Mouse (Mus musculus): ENCODE measurements around the gene Crispld2.

Gene Crispld2

DNA sequence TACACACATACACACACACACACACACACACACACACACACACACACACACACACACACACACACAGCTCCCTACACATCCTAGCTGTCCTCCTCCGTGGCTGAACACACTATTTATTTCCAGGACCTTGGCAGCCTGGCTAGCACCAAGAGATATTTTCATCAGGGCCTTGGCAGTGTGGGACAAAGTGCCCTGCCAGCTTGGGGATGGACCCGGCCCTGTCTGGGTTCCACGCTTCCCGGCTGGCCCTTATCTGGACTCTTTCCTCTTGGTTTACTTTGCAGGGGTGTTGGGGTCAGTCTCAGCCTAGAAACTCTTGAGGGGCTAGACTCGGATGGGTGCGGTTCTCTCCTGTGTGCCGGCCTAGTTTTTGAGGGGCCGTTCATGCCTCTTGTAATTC, 8.2 kb downstream of the Crispld2 start:
- in situ Hi-C loops (cut with MboI): no loop called here

DNA sequence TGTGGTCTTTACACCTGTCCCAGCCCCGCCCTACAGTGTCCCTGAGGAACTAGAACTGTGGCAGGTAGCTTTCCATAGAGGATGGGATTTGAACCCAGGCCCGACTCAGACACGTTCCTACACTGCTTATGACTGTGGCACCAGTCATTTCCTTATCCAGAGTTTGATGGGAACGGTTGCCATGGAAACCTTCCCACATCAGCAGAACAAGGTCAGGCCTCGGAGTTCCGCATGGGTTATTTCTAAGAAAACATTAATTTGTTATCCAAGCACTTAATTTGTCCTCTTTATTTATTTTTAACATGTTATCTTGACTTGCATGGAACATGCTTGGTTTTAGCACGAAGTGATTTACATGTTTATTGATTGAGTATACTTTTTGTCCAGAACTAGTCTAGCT, 9.5 kb downstream of the Crispld2 start:
- in situ Hi-C loops (cut with MboI): no loop called here

GRCm38 (mm10) chr8:120002348-120002747, 10.1 kb downstream of the Crispld2 start:
- in situ Hi-C loops (cut with MboI): no loop called here

DNA sequence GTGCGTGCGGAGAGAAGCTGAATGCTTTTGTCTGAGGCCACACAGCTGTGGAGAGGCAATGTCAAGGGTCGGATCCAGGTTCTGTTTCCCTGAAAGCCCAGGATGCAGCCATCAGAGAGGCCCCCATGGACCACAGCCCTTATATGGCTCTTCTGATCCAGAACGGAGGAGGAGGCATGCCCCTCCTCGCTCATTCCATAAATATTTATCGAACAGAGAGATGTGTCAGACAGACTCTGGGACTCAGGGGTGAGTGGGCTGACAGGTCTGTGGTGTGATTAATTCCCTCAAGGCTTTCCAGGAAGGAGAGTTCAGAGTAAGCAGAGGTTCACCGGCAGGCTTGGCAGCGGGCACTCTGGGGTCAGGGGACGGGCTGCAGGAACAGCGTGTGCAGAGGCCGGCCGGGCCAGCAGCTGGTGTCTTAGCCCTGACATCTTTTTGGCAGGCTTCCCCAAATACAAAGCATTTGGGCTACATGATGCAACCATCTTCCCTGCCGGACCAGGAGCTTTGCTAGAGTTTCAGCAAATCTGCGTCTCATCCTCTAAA, 12.0 kb downstream of the Crispld2 start:
- in situ Hi-C loops (cut with MboI): no loop called here

DNA sequence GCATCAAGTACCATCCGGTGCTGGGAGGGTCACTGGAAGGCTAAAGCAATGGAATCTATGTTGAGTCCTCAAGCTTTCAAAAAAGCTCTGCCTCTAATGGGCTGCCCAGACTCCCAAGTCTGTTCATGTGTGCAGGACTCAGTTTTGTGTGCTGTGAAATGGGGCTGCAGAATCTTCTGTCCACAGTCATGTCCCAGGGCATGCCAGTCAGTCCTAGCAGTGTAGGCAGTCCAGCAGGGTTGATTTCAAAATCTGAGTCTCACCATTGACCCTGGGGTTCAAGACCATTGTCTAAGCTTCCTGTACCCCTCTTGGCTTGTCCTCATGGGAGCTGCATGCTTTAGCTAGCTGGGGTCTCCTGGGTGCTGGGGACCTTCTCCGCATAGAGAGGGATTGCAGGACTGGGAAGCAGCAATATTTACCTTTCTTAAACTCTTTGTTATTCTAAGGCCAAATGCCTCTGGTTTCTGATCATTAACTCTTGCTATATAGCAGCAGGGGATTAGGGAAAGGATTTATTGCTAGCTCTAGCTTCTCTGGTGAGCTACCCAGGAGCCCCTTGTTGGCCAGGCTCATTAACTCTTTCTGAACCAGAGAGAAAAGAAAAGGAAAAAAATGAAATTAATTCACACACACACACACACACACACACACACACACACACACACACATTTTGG, 12.6 kb downstream of the Crispld2 start:
- in situ Hi-C loops (cut with MboI): no loop called here

DNA sequence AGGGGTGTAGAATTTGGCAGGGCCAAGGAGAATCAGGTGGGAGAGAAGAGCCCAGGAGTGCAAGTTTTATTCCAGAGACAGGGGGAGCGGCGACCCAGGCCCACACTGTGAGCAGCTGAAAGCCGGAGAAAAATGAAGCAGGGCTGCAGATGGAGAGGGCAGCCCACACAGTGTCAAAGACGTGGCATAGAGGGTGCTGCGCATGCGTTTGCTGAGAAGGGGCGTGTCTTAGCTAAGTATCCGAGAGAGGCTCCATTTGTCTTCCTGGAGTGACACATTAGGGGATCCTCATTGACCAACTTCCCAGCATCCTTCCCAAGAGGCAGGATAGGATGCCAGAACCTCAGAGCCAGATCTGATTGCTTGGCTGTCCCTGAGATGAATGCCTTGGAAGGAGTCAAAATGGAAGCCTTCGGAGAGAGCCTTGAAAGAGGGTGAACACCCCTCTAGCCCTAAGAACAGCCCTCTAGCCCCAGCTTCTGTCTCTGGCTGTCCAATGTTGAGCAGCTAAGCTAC, 14.5 kb downstream of the Crispld2 start:
- in situ Hi-C loops (cut with MboI): no loop called here

DNA sequence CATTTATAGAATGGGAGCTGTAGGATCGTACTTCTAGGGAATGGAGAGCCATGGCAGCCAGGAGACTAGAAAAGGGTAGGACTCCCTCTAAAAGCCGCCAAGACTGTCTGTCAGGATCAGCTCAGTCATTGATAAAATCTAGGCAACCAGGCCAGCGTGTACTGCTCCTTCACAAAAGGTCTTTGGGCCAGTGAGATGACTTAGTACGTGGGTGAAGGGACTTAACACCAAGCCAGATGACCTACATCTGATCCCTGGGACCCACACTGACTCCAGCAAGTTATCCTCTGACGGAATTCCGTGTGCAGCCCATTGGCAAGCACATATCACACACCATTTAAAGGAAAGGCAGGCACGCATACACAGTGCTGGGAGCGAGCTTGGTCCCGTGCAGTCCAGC, 14.9 kb downstream of the Crispld2 start:
- in situ Hi-C loops (cut with MboI): no loop called here

- in situ Hi-C loops (cut with MboI): no loop called here
Measured at GRCm38 (mm10) chr8:120009284-120009683, 17.0 kb downstream of the Crispld2 start.

DNA sequence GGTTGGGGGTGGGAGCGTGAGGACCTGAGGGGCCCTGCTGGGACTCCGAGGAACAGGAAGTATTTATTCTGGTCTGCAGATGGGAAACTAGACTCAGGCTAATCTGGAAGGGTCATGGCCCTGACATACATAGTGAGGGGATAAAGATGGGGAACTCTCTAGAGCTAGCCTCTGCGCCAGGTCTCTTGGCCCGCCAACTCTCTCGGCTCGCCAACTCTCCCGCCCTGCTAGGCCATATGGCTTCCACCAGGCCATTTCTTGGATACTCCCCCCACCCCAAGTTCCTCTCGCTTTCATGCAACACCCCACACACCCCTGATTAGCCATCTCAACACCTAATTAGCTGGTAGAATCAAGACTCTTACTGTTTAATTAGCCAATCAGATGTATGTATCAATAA, 20.3 kb downstream of the Crispld2 start:
- in situ Hi-C loops (cut with MboI): no loop called here

DNA sequence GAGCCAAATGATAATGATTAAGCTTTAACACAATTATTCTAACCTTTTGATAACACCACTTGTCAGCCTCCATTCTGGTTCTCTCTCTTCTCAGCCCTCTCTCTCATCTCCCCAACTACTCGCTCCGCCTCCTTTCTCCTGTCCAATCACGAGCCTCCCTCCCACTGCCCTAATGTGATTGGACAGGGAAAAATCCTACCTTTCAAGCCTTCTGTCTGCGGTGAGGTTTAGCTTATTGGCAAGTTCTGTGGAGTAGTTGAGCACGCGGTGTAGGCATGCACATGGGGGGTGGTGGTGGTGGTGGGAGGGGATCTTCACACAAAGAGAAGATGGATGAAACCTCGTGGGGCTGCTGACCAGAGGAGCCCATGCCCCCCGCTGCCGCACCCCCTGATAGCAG, 20.7 kb downstream of the Crispld2 start:
- in situ Hi-C loops (cut with MboI): no loop called here

DNA sequence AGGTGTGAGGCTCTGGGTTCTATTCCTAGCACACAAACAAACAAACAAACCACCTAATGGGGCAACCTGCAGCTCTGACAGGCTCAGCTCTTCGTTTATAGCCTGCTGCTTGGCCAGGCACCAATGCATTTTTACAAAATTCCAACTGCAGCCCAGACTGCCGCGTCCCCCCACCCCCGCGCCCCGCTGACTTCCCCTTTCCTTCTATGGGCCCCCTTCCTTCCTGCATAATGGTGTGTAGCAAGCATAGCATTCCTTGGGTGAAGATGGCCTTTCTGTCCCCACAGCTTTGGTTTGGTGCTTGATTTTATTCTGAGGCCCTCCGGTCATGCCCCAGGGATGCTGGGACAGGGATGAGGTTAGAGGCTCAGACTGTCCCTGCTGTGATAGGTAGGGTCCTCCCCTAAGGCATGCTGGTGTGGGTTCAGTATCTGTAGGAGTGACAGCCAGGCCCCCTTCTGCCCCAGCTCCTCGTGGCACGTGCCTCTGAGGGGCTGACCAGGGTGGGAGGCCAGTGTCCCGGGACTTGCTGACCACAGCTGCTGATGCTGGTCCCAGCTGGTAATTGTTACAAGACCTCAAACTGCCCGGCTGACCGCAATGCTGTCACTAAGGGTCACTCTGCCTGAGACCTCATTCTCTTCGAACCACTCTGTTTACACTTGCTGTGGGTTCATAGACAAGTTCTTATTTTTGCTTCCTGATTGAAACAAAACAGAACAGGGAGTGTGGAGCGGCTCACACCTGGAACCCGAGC, 22.2 kb downstream of the Crispld2 start:
- in situ Hi-C loops (cut with MboI): no loop called here

DNA sequence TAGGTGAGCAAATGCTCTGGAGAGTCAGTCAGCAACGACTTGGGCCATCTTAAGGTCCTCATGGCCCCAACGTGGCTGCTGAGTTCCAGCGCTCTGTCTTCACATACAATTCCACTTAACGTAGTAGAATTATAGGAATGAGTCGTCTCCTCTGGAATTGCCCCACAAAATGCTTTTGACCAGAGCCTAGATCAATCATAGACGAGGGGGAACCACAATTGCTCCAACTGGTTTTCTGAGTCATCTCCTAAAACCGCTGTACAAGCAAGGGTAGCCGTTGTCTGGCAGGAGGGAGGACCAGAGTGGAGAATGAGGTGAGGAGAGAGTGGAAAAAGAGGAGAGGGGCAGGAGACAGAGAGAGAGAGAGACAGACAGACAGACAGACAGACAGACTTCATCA, 23.7 kb downstream of the Crispld2 start:
- in situ Hi-C loops (cut with MboI): no loop called here

- in situ Hi-C loops (cut with MboI): no loop called here
Measured at GRCm38 (mm10) chr8:120016424-120016823, 24.2 kb downstream of the Crispld2 start.

GRCm38 (mm10) chr8:120017349-120017748, 25.1 kb downstream of the Crispld2 start:
- in situ Hi-C loops (cut with MboI): no loop called here

- in situ Hi-C loops (cut with MboI): no loop called here
Measured at GRCm38 (mm10) chr8:120017786-120018185, 25.5 kb downstream of the Crispld2 start.

- in situ Hi-C loops (cut with MboI): no loop called here
Measured at GRCm38 (mm10) chr8:120018379-120018778, 26.1 kb downstream of the Crispld2 start.

- in situ Hi-C loops (cut with MboI): no loop called here
Measured at GRCm38 (mm10) chr8:120019297-120019696, 27.1 kb downstream of the Crispld2 start.

- in situ Hi-C loops (cut with MboI): no loop called here
Measured at GRCm38 (mm10) chr8:120020298-120020697, 28.1 kb downstream of the Crispld2 start.

- in situ Hi-C loops (cut with MboI): no loop called here
Measured at GRCm38 (mm10) chr8:120026199-120026598, 34.0 kb downstream of the Crispld2 start.

- in situ Hi-C loops (cut with MboI): no loop called here
Measured at GRCm38 (mm10) chr8:120026991-120027390, 34.8 kb downstream of the Crispld2 start.

DNA sequence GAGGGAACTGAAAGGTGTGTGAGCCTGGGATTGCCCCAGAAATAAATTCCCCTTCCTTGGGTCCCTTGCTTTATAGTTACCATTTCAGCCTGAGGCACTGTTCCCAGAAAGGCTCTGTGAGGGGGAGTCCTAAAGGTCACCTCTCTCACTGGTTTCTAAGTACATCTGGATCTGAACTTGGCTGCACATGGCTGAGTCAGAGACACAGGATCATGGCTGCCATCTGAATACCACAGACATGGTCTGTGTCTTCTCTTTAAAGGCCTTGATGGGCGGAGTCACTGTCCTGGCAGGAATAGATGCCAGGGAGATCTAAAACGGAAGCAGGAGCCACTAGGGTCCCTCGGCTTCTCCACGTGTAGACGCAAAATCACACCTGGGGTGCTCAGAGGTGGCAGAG, 38.2 kb downstream of the Crispld2 start:
- in situ Hi-C loops (cut with MboI): no loop called here

- in situ Hi-C loops (cut with MboI): no loop called here
Measured at GRCm38 (mm10) chr8:120032549-120033208, 40.4 kb downstream of the Crispld2 start.
